Mouse (Mus musculus) embryonic facial prominence, embryonic 14.5 days (tissue): Measurements from ENCODE around the gene Gm960. TPM values are rescaled to one million over a fixed set of nuclear protein-coding genes. Genes with fewer than 3 reads are reported as not detected.

ENCODE experiments used
- ATAC-seq: fragments of 200-750 bp; cut with Nextera tagmentation; 2 replicates; pipeline ENCODE4 v1.8.0; 2017; ENCODE audit warnings: low read depth, moderate number of reproducible peaks, moderate TSS enrichment
- DNase-seq: peaks from one replicate; pipeline ENCODE4 v3.0.0-alpha.2; 2015; ENCODE audit warnings: low spot score
- H3K27ac ChIP-seq: fragments of 300-500 bp; sonication (generic); replicated peaks from 2 replicates; pipeline ENCODE4 v1.5.1; 2014; ENCODE audit warnings: low read depth, mild to moderate bottlenecking, low read length, moderate library complexity
- H3K27me3 ChIP-seq: fragments of 300-500 bp; sonication (generic); replicated peaks from 2 replicates; pipeline ENCODE4 v1.6.1; 2014; ENCODE audit warnings: low read length; ENCODE audit not compliant: control insufficient read depth, insufficient read depth
- H3K36me3 ChIP-seq: fragments of 300-500 bp; sonication (generic); 2 replicates; pipeline ENCODE4 v1.6.1; 2014; ENCODE audit warnings: low read length, mixed read lengths; ENCODE audit not compliant: control insufficient read depth, insufficient read depth
- H3K4me1 ChIP-seq: fragments of 300-500 bp; sonication (generic); 2 replicates; pipeline ENCODE4 v1.6.1; 2014; ENCODE audit warnings: antibody characterized with exemption, low read length; ENCODE audit not compliant: control insufficient read depth, insufficient read depth
- H3K4me2 ChIP-seq: fragments of 300-500 bp; sonication (generic); 2 replicates; pipeline ENCODE4 v1.6.1; 2014; ENCODE audit warnings: low read depth, mild to moderate bottlenecking, low read length, moderate library complexity, mixed read lengths
- H3K4me3 ChIP-seq: fragments of 300-500 bp; sonication (generic); 2 replicates; pipeline ENCODE4 v1.5.1; 2014; ENCODE audit warnings: low read depth, mild to moderate bottlenecking, low read length
- H3K9ac ChIP-seq: fragments of 300-500 bp; sonication (generic); 2 replicates; pipeline ENCODE4 v1.6.1; 2014; ENCODE audit warnings: low read depth, mild to moderate bottlenecking, low read length, moderate library complexity, mixed read lengths
- H3K9me3 ChIP-seq: fragments of 300-500 bp; sonication (generic); 2 replicates; pipeline ENCODE4 v1.6.1; 2016; ENCODE audit warnings: low read length; ENCODE audit not compliant: control insufficient read depth
- WGBS: fragments of 180-500 bp; shearing (Covaris S2); extraction: QIAGEN DNeasy Blood & Tissue Kit; methylation state at CpG from one replicate; pipeline ENCODE4 v1.1.7; 2014; 5-methylcytosine and 5-hydroxymethylcytosine counted together
- polyA plus RNA-seq: library from polyadenylated mRNA; unstranded; fragments of >200 nt; fragmentation: Nextera tagmentation; extraction: Ambion mirVana; gene quantifications from 2 replicates; pipeline ENCODE4 v1.2.1, GENCODE M21; 2014

Gm960 gene
- polyA plus RNA-seq, 1 experiment from 2014 or later, result 3.9 TPM

GRCm38 (mm10) chr19:4615151-4616093, 83.0 kb downstream of the Gm960 start, which contains the start of gene Lrfn4:
Gene Lrfn4, minus strand, starts transcription at chr19:4615667.
- Histone ChIP-seq H3K4me1 (peaks cover 8% of the 10 kb centered on the region), H3K4me3 (peak within 1 kb of the TSS; percentile 89), H3K9ac (peak within 1 kb of the TSS; percentile 96), H3K27me3 (no peaks in the 10 kb centered on the region), H3K36me3 (peaks cover 34% of the 10 kb centered on the region), H3K9me3 (no peaks in the 10 kb centered on the region), H3K27ac (peak within 1 kb of the TSS; percentile 89), H3K4me2 (peak within 1 kb of the TSS; percentile 60)
- ATAC-seq (peak; percentile 96), DNase-seq (peak; percentile 97)
- under 1% methylated on average over 20 of the region's 87 CpGs for WGBS

- Histone ChIP-seq H3K4me3 (peak overlapping the region; percentile 89), H3K36me3 (peaks cover 32% of the 10 kb centered on the region), H3K4me1 (peaks cover 8% of the 10 kb centered on the region), H3K9ac (peak overlapping the region; percentile 96), H3K27ac (peak overlapping the region; percentile 89), H3K4me2 (peak overlapping the region; percentile 60), H3K27me3 (no peaks in the 10 kb centered on the region), H3K9me3 (no peaks in the 10 kb centered on the region)
- peak; percentile 9; the same call in 1 of the 2 replicates for ATAC-seq
- DNase-seq, result peak; percentile 54
- WGBS, result 53% methylated on average over 13 of the region's 49 CpGs
Measured at GRCm38 (mm10) chr19:4614305-4615150, 83.9 kb downstream of the Gm960 start.

- peaks cover 32% of the 10 kb centered on the region for H3K36me3 ChIP-seq
- no peak for ATAC-seq
- H3K27me3 ChIP-seq, result no peaks in the 10 kb centered on the region
- peak overlapping the region; percentile 96 for H3K9ac ChIP-seq
- no peak for DNase-seq
- H3K4me2 ChIP-seq, result peak overlapping the region; percentile 60
- H3K4me1 ChIP-seq, result peaks cover 8% of the 10 kb centered on the region
- WGBS, result 86% methylated on average over 31 of the region's 33 CpGs
- no peak overlapping the region for H3K27ac ChIP-seq
- peak overlapping the region; percentile 89 for H3K4me3 ChIP-seq
- no peaks in the 10 kb centered on the region for H3K9me3 ChIP-seq
Measured at GRCm38 (mm10) chr19:4613464-4614304, 84.8 kb downstream of the Gm960 start.

- Histone ChIP-seq H3K9me3 (no peaks in the 10 kb centered on the region), H3K27ac (no peak overlapping the region), H3K27me3 (no peaks in the 10 kb centered on the region), H3K9ac (peak overlapping the region; percentile 6; the same call in 1 of the 2 replicates), H3K36me3 (peaks cover 32% of the 10 kb centered on the region), H3K4me2 (no peak overlapping the region), H3K4me1 (peaks cover 8% of the 10 kb centered on the region), H3K4me3 (no peak overlapping the region)
- DNase-seq (no peak), ATAC-seq (no peak)
- 87% methylated on average over 18 of the region's 19 CpGs for WGBS
Measured at GRCm38 (mm10) chr19:4612181-4612961, 86.1 kb downstream of the Gm960 start.

GRCm38 (mm10) chr19:4610109-4610508, 88.4 kb downstream of the Gm960 start:
- WGBS, result 45% methylated on average over 4 of the region's 4 CpGs
- H3K27ac ChIP-seq, result no peak overlapping the region
- peaks cover 32% of the 10 kb centered on the region for H3K36me3 ChIP-seq
- ATAC-seq (no peak), DNase-seq (no peak)
- H3K9me3 ChIP-seq, result no peaks in the 10 kb centered on the region
- H3K4me2 ChIP-seq, result no peak overlapping the region
- H3K4me1 ChIP-seq, result peaks cover 8% of the 10 kb centered on the region
- no peaks in the 10 kb centered on the region for H3K27me3 ChIP-seq
- H3K4me3 ChIP-seq, result no peak overlapping the region
- H3K9ac ChIP-seq, result no peak overlapping the region

- no peaks in the 10 kb centered on the region for H3K4me1 ChIP-seq
- no peak overlapping the region for H3K4me3 ChIP-seq
- no peak overlapping the region for H3K9ac ChIP-seq
- 92% methylated on average over 4 of the region's 4 CpGs for WGBS
- DNase-seq (no peak), ATAC-seq (no peak)
- no peak overlapping the region for H3K27ac ChIP-seq
- no peaks in the 10 kb centered on the region for H3K27me3 ChIP-seq
- no peak overlapping the region for H3K4me2 ChIP-seq
- H3K9me3 ChIP-seq, result no peaks in the 10 kb centered on the region
- peaks cover 24% of the 10 kb centered on the region for H3K36me3 ChIP-seq
Measured at GRCm38 (mm10) chr19:4608511-4608910, 90.0 kb downstream of the Gm960 start.

- H3K4me2 ChIP-seq, result no peak overlapping the region
- no peak overlapping the region for H3K9ac ChIP-seq
- no peaks in the 10 kb centered on the region for H3K4me1 ChIP-seq
- H3K36me3 ChIP-seq, result peaks cover 13% of the 10 kb centered on the region; the same call in 1 of the 2 replicates
- DNase-seq, result no peak
- no peak for ATAC-seq
- no peak overlapping the region for H3K27ac ChIP-seq
- 95% methylated on average over 12 of the region's 12 CpGs for WGBS
- H3K27me3 ChIP-seq, result no peaks in the 10 kb centered on the region
- H3K4me3 ChIP-seq, result no peak overlapping the region
- no peaks in the 10 kb centered on the region for H3K9me3 ChIP-seq
Measured at GRCm38 (mm10) chr19:4607406-4607805, 91.1 kb downstream of the Gm960 start.
